Mouse (Mus musculus) E14TG2a.4 (cell line): Measurements from ENCODE around the gene Slc18a2.

Experiments used
- H3K27me3 ChIP-seq: 2 replicates; pipeline ENCODE4 v1.6.1; 2014; ENCODE audit warnings: low read length, control low read depth; ENCODE audit not compliant: insufficient read depth
- H3K36me3 ChIP-seq: 2 replicates; pipeline ENCODE4 v1.6.1; 2014; ENCODE audit warnings: low read length, control low read depth; ENCODE audit not compliant: insufficient read depth
- H3K4me1 ChIP-seq: replicated peaks from 2 replicates; pipeline ENCODE4 v1.6.1; 2014; ENCODE audit warnings: low read depth, low read length, control low read depth
- H3K4me3 ChIP-seq: replicated peaks from 2 replicates; pipeline ENCODE4 v1.5.1; 2014; ENCODE audit warnings: mild to moderate bottlenecking, low read length
- H3K9me3 ChIP-seq: 2 replicates; pipeline ENCODE4 v1.6.1; 2014; ENCODE audit warnings: low read length, control low read depth
- CTCF ChIP-seq: conservative IDR thresholded peaks from 2 replicates; pipeline ENCODE4 v1.5.1; 2014; ENCODE audit warnings: low read length
- NANOG ChIP-seq: IDR thresholded peaks from 2 replicates; pipeline ENCODE4 v1.6.1; 2014; ENCODE audit warnings: borderline replicate concordance, low read length, mixed read lengths
- POU5F1 ChIP-seq: IDR thresholded peaks from 2 replicates; pipeline ENCODE4 v1.6.1; 2014; ENCODE audit warnings: low read length, borderline replicate concordance

The Slc18a2 gene

GRCm38 (mm10) chr19:59289042-59289441 lies 28.3 kb downstream of the Slc18a2 start:
- H3K4me1 ChIP-seq, result no peaks in the 10 kb centered on the region
- no peaks in the 10 kb centered on the region for H3K27me3 ChIP-seq
- no peaks in the 10 kb centered on the region for H3K9me3 ChIP-seq
- no peak overlapping the region for H3K4me3 ChIP-seq
- no peaks in the 10 kb centered on the region for H3K36me3 ChIP-seq
- TF ChIP-seq NANOG (no peak), POU5F1 (no peak), CTCF (no peak)

- no peak for TF ChIP-seq NANOG
- TF ChIP-seq POU5F1, result no peak
- TF ChIP-seq CTCF, result no peak
- Histone ChIP-seq H3K4me1 (no peaks in the 10 kb centered on the region), H3K4me3 (no peak overlapping the region), H3K36me3 (no peaks in the 10 kb centered on the region), H3K9me3 (no peaks in the 10 kb centered on the region), H3K27me3 (no peaks in the 10 kb centered on the region)
Measured at GRCm38 (mm10) chr19:59289811-59290210, 29.1 kb downstream of the Slc18a2 start.

- Histone ChIP-seq H3K27me3 (no peaks in the 10 kb centered on the region), H3K36me3 (0 out of 2 replicates have a peak, but pooled peaks cover 3% of the 10 kb centered on the region), H3K9me3 (no peaks in the 10 kb centered on the region), H3K4me1 (no peaks in the 10 kb centered on the region), H3K4me3 (no peak overlapping the region)
- TF ChIP-seq CTCF (no peak), POU5F1 (no peak), NANOG (no peak)
Measured at GRCm38 (mm10) chr19:59292183-59292839, 31.6 kb downstream of the Slc18a2 start.

GRCm38 (mm10) chr19:59315308-59315707 lies 54.6 kb downstream of the Slc18a2 start:
- Histone ChIP-seq H3K27me3 (no peaks in the 10 kb centered on the region), H3K36me3 (peaks cover 23% of the 10 kb centered on the region), H3K4me3 (no peak overlapping the region), H3K9me3 (no peaks in the 10 kb centered on the region), H3K4me1 (no peaks in the 10 kb centered on the region)
- TF ChIP-seq CTCF, result no peak
- no peak for TF ChIP-seq NANOG
- no peak for TF ChIP-seq POU5F1

- no peaks in the 10 kb centered on the region for H3K4me1 ChIP-seq
- H3K27me3 ChIP-seq, result no peaks in the 10 kb centered on the region
- no peaks in the 10 kb centered on the region for H3K9me3 ChIP-seq
- peaks cover 23% of the 10 kb centered on the region for H3K36me3 ChIP-seq
- H3K4me3 ChIP-seq, result no peak overlapping the region
- TF ChIP-seq CTCF (0 out of 2 replicates have a peak, but pooled peaks have one; percentile 19), POU5F1 (no peak), NANOG (no peak)
Measured at GRCm38 (mm10) chr19:59316571-59316970, 55.9 kb downstream of the Slc18a2 start.

- H3K36me3 ChIP-seq, result peaks cover 19% of the 10 kb centered on the region; the same call in 1 of the 2 replicates
- no peak within 1 kb of the TSS for H3K4me3 ChIP-seq
- no peak for TF ChIP-seq CTCF
- TF ChIP-seq POU5F1, result no peak
- TF ChIP-seq NANOG, result no peak
- H3K9me3 ChIP-seq, result no peaks in the 10 kb centered on the region
- H3K27me3 ChIP-seq, result no peaks in the 10 kb centered on the region
- no peaks in the 10 kb centered on the region for H3K4me1 ChIP-seq
Measured at GRCm38 (mm10) chr19:59321990-59322389, 61.3 kb downstream of the Slc18a2 start, which contains the start of gene Rps12-ps3. Rps12-ps3 (plus strand) TSS chr19:59322290.

GRCm38 (mm10) chr19:59330816-59331225 lies 70.1 kb downstream of the Slc18a2 start:
- TF ChIP-seq POU5F1, result no peak
- no peak for TF ChIP-seq NANOG
- no peak for TF ChIP-seq CTCF
- Histone ChIP-seq H3K4me1 (no peaks in the 10 kb centered on the region), H3K9me3 (no peaks in the 10 kb centered on the region), H3K36me3 (no peaks in the 10 kb centered on the region), H3K27me3 (no peaks in the 10 kb centered on the region), H3K4me3 (no peak overlapping the region)

GRCm38 (mm10) chr19:59336655-59337054 lies 76.0 kb downstream of the Slc18a2 start:
- TF ChIP-seq POU5F1 (no peak), NANOG (no peak), CTCF (no peak)
- Histone ChIP-seq H3K9me3 (no peaks in the 10 kb centered on the region), H3K27me3 (no peaks in the 10 kb centered on the region), H3K4me3 (no peak overlapping the region), H3K36me3 (peaks cover 4% of the 10 kb centered on the region; the same call in 1 of the 2 replicates), H3K4me1 (peaks cover 4% of the 10 kb centered on the region; the same call in 1 of the 2 replicates)
